Mouse (Mus musculus): ENCODE results near the gene Cdk18. TPM values are rescaled to one million over a fixed set of nuclear protein-coding genes. Genes with fewer than 3 reads are reported as not detected.

The Cdk18 gene
- total RNA-seq, 2 experiments from 2014 or later, result 0.42 TPM; not detected in 1

GRCm38 (mm10) chr1:132123420-132124014, 16.0 kb downstream of the Cdk18 start:
- no peak for ATAC-seq (replicated peaks; ENCODE audit: low FRiP score, low TSS enrichment, poor library complexity, severe bottlenecking)

- no peak for ATAC-seq (replicated peaks; ENCODE audit: low FRiP score, low TSS enrichment, poor library complexity, severe bottlenecking)
These were observed 17.6 kb downstream of the Cdk18 start for GRCm38 (mm10) chr1:132121895-132122294.

- peak; percentile 42; the same call in 1 of the 2 replicates for ATAC-seq (replicated peaks; ENCODE audit: low FRiP score, low TSS enrichment, poor library complexity, severe bottlenecking)
These were observed 18.2 kb downstream of the Cdk18 start for GRCm38 (mm10) chr1:132121236-132121635.

DNA sequence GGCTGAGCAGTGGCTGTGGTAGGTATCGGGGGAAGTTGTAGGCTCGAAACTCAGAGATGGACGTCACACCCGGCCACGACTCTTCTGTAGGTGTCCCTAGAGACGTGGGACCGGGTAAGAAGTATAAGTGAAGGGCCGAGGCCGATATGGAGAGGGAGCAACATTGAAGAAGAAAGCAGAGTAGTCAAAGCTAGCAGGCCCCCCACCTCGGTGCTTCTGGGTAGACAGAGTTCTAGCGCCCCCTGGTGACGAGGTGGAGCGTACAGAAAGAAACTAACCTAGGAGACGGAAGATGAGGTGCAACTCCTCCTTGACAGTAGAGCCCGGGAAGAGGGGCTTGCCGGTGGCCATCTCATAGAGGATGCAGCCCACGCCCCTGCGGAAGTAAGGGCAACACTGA, 22.9 kb downstream of the Cdk18 start:
- ATAC-seq (replicated peaks; ENCODE audit: low FRiP score, low TSS enrichment, poor library complexity, severe bottlenecking), result peak; percentile 45

- no peak for ATAC-seq (replicated peaks; ENCODE audit: low FRiP score, low TSS enrichment, poor library complexity, severe bottlenecking)
These were observed 26.4 kb downstream of the Cdk18 start for GRCm38 (mm10) chr1:132113098-132113497.

GRCm38 (mm10) chr1:132112426-132112825, 27.1 kb downstream of the Cdk18 start:
- ATAC-seq (replicated peaks; ENCODE audit: low FRiP score, low TSS enrichment, poor library complexity, severe bottlenecking), result no peak

- no peak for ATAC-seq (replicated peaks; ENCODE audit: low FRiP score, low TSS enrichment, poor library complexity, severe bottlenecking)
These were observed 28.1 kb downstream of the Cdk18 start for GRCm38 (mm10) chr1:132111411-132111810.

GRCm38 (mm10) chr1:132109368-132109767, 30.1 kb downstream of the Cdk18 start:
- no peak for ATAC-seq (replicated peaks; ENCODE audit: low FRiP score, low TSS enrichment, poor library complexity, severe bottlenecking)

DNA sequence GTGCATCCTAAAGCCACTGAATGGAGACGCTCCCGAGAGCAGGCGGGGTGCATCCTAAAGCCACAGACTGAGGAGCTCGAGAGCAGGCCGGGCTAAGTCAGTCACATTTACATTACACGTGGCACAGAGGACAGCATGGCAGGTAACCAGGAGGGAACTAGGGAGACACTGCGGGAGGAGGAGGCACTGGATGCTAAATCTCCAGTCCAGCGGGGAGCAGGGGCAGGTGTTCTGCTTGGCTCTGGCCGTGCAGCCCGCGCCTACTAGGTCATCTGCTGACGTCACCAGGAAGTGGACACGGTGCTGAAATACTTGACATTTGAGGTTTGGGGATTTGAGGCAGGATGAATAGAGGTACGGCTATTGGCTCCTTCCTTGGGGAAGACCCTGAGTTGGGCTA, 35.1 kb downstream of the Cdk18 start:
- ATAC-seq (replicated peaks; ENCODE audit: low FRiP score, low TSS enrichment, poor library complexity, severe bottlenecking), result no peak

DNA sequence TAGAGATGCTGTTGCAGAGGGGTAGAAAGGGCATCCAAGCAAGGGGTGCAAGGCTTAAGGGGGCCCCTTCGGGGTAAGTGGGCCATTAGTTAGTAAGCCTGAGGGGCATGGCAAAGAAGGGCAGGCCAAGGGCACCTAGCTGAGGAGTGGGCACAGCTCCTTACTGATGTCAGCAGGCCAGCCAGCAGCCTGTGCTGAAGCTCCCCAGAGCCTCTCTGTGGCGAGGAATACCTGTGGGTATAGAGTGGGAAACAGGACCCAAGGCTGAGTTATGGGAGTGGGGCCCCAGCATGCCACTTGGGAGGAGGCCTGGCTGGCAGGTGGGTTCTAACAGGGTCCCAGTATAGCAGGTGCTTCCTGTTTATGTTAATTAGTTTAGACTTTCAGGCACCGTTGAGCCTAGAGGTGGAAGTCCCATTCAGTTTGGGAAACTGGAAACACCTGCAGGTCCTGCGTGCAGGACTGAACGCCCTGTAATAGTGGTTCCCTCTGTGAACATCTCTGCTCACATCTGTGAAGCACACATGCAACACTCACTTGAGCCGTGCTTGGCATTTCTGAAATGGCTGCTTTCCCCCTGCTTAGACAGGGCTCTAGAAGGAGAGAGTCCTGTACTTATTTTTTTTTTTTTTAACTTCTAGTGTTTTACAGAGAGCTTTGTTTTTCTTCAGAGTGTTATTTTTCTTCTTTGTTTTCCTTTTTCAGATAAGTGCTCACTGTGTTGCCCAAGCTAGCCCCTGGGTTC, 37.4 kb downstream of the Cdk18 start:
- no peak for ATAC-seq (replicated peaks; ENCODE audit: low FRiP score, low TSS enrichment, poor library complexity, severe bottlenecking)

- peak; percentile 58 for ATAC-seq (replicated peaks; ENCODE audit: low FRiP score, low TSS enrichment, poor library complexity, severe bottlenecking)
These were observed 39.7 kb downstream of the Cdk18 start for GRCm38 (mm10) chr1:132099775-132100174.

- no peak for ATAC-seq (replicated peaks; ENCODE audit: low FRiP score, low TSS enrichment, poor library complexity, severe bottlenecking)
These were observed 40.5 kb downstream of the Cdk18 start for GRCm38 (mm10) chr1:132099016-132099415.

GRCm38 (mm10) chr1:132098076-132098475, 41.4 kb downstream of the Cdk18 start:
- ATAC-seq (replicated peaks; ENCODE audit: low FRiP score, low TSS enrichment, poor library complexity, severe bottlenecking), result no peak

GRCm38 (mm10) chr1:132095356-132096004, 44.0 kb downstream of the Cdk18 start:
- ATAC-seq (replicated peaks; ENCODE audit: low FRiP score, low TSS enrichment, poor library complexity, severe bottlenecking), result peak; percentile 94

DNA sequence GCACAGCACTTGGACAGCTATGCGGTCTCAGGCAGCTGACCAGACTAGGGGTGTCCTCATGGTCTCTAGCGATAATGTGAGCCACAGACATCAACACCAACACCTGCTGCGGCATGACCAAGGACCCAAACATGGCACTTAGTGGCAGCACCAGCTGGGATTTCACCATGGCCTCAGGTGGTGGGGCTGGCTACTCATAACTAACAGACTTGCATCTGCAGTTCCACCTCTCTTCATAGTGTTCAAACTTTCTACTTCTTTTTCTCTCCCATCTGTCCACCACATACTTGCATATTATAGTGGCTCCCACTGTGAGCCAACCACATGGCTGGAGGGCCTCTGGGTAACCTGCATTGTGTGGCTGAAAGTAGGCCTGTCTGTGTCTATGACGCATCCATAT, 46.2 kb downstream of the Cdk18 start:
- no peak for ATAC-seq (replicated peaks; ENCODE audit: low FRiP score, low TSS enrichment, poor library complexity, severe bottlenecking)

GRCm38 (mm10) chr1:132090266-132090665, 49.2 kb downstream of the Cdk18 start:
- no peak for ATAC-seq (replicated peaks; ENCODE audit: low FRiP score, low TSS enrichment, poor library complexity, severe bottlenecking)

DNA sequence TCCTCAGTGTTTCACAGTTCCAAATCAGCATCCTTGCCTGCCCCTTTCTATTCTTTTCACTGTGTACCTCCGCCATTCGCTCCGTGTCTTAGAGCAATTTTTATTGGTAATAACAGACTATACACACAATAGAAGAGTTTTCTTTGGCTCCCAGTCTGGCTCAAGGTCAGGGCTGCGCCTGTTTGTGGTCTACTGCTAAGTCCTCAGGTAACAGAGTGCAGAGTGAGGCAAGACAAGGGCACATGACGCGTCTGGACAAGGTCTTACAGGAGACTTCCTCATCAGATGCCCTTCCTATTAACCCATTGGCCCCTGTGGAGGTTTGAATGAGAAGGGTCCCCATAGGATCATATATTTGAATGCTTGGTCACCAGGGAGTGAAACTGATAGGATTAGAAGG, 49.7 kb downstream of the Cdk18 start:
- no peak for ATAC-seq (replicated peaks; ENCODE audit: low FRiP score, low TSS enrichment, poor library complexity, severe bottlenecking)

DNA sequence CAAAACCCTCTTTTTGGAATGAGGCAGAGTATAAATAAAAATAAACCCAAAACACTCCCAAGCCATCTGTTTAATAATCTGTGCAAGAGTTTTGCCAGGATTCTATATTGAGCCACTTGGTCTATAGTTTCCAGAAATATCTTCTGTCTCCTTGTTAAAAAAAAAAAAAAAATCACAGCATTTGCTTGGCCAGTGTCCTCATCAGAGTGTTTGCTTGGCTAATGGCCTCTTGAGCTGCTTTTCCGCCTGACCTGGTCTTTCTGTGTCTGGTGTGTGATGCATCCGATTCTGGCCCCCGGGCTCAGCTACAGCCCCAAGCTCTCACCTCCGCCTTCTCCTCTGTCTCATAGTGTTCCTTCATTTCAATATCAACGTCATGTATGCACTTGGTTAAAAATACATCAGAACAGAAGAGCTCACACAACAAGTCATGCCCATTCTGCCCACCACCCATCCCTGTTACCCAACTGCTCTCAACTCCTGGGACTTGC, 51.3 kb downstream of the Cdk18 start:
- no peak for ATAC-seq (replicated peaks; ENCODE audit: low FRiP score, low TSS enrichment, poor library complexity, severe bottlenecking)

- peak; percentile 80 for ATAC-seq (replicated peaks; ENCODE audit: low FRiP score, low TSS enrichment, poor library complexity, severe bottlenecking)
These were observed 54.1 kb downstream of the Cdk18 start for GRCm38 (mm10) chr1:132085181-132086049.

DNA sequence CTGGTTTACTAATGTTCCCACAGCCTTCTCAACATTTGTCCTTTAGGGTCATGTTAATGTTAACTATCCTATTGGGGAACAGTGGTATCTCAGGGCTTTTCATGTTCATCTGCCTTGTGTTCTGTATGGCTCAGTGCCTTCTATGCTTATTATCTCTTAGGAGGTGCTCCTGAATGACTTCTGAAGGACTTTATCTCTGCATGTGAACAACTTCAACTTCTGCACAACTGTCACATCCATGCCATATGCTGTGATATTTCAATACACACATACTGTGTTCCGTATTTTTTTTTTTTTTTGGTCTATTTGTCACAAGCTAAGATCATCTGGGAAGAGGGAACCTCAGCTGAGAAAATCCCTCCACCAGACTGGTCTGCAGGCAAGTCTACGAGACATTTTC, 61.1 kb downstream of the Cdk18 start:
- ATAC-seq (replicated peaks; ENCODE audit: low FRiP score, low TSS enrichment, poor library complexity, severe bottlenecking), result peak; percentile 76

Measured in megakaryocyte-erythroid progenitor cell, adult 5-6 weeks (primary cell).